Mouse (Mus musculus): ENCODE data around the gene Clec4b2.
"Not testable (repeated sequence)": the region's sequence is repeated elsewhere in the genome, so short reads cannot be mapped to it uniquely, and the experiment has no call there.

- not testable (repeated sequence) for TF ChIP-seq CTCF (IDR thresholded peaks at IDR 0.05; ENCODE audit: control insufficient read depth, insufficient read depth, insufficient read length); MYOG (IDR thresholded peaks at IDR 0.05; ENCODE audit: control insufficient read depth, extremely low read depth, insufficient read length); USF1 (IDR thresholded peaks at IDR 0.05; ENCODE audit: low read depth); CEBPB (IDR thresholded peaks at IDR 0.05; ENCODE audit: low read depth); MAX (IDR thresholded peaks at IDR 0.05); MYOD1 (IDR thresholded peaks at IDR 0.05; ENCODE audit: control insufficient read depth, insufficient read length, low read depth); FOSL1 (IDR thresholded peaks at IDR 0.05; ENCODE audit: insufficient read depth, low read length, poor library complexity, severe bottlenecking)
Observed at GRCm38 (mm10) chr6:123248862-123249261, 76.2 kb downstream of the Clec4b2 start.
